Mouse (Mus musculus) urinary bladder, postnatal 25 days (tissue): Measurements from ENCODE around the gene Lpp.

Experiments used
- DNase-seq: peaks from one replicate; pipeline ENCODE4 v3.0.0; 2022; ENCODE audit warnings: low spot score

The Lpp gene

DNA sequence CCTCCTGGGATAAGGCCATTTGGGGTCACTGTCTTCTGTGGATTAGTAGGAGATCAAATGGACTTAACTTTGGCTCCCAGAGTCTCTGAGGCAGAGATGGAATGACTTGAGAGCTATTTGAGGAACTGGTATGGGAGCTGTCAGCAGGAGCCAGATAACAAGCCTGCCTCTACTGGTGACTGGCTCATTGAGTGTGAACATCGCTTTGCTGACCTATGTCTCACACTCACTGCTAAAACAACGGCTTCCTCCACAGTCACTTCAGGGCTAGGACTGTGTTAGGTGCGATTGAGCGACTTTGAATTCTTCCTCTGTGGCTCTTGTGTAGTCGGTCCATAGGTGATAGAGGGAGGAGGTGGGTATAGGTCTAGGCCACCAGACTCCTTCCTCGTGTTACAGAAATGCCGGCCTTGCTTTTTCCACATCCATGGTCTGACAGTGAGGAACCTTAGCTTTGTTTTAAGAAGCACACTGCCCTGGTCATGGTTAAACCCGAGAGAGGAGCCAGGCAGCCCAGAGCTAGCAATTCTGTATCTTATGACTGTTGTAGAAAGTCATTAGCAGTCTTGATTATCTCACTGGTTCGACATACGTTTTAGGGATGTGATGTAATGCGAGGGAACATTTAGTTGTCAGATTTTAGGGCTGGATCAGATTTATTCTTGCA is 108.5 kb downstream of the Lpp start:
- no peak for DNase-seq

- DNase-seq = no peak
Observed at GRCm38 (mm10) chr16:24502295-24502823, 109.1 kb downstream of the Lpp start.

GRCm38 (mm10) chr16:24504838-24505605 is 111.7 kb downstream of the Lpp start:
- DNase-seq = no peak

- DNase-seq = no peak
Observed at GRCm38 (mm10) chr16:24506237-24506636, 112.9 kb downstream of the Lpp start.

GRCm38 (mm10) chr16:24506740-24507139 is 113.4 kb downstream of the Lpp start:
- DNase-seq = no peak

- DNase-seq = no peak
Observed at GRCm38 (mm10) chr16:24507927-24508540, 114.7 kb downstream of the Lpp start.

DNA sequence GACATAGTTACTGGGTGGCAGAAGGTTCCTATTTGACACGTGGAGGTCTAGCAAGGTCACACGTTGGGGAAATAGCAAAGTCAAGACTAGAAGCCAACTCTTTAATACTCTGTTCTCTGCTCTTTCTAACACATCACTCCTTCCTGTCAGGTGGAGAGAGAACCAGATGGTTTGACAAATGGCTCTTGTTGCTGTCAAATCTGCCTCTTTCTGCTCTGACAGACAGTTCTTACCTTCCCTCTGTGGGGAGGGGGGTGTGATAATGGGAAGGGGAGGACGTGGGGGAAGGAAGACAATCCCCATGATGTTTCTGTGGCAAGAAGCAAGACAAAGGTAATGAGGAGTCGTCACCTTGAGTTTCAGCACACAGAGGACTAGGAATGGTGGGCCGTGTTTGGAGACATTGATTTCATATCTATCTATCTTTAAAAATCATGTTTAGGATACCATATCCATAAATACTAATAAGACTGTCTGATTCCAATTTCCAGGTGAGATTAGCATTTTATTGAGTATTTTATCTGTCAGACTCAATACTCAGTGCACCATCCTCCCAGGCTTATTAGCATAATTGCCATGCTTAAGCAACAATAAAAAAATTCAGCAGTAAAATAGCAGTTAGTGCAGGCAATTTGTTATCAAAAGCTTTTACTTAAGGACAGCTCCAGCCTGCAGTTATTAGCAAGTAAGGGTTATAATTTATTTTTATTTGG is 115.9 kb downstream of the Lpp start:
- no peak for DNase-seq

- DNase-seq = no peak
Observed at GRCm38 (mm10) chr16:24509813-24510166, 116.5 kb downstream of the Lpp start.

DNA sequence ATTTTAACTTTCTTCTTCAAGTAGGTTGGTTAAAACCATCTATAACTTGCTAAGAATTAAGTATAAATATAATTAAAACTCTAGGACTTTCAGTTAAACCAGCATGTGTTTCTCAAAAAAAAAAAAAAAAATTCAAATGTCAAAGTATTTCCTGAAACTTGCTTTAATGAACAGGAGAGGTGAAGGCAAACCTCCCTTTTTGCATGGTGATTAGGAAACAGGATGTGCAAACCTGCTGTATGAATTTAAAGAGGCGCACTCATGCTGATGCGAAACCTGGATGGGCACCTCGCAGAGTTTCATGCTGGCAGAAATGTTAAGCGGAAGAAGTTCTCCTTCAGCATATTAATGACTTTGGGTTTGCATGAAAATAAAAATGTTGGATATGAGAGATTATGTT is 119.9 kb downstream of the Lpp start:
- no peak for DNase-seq

DNA sequence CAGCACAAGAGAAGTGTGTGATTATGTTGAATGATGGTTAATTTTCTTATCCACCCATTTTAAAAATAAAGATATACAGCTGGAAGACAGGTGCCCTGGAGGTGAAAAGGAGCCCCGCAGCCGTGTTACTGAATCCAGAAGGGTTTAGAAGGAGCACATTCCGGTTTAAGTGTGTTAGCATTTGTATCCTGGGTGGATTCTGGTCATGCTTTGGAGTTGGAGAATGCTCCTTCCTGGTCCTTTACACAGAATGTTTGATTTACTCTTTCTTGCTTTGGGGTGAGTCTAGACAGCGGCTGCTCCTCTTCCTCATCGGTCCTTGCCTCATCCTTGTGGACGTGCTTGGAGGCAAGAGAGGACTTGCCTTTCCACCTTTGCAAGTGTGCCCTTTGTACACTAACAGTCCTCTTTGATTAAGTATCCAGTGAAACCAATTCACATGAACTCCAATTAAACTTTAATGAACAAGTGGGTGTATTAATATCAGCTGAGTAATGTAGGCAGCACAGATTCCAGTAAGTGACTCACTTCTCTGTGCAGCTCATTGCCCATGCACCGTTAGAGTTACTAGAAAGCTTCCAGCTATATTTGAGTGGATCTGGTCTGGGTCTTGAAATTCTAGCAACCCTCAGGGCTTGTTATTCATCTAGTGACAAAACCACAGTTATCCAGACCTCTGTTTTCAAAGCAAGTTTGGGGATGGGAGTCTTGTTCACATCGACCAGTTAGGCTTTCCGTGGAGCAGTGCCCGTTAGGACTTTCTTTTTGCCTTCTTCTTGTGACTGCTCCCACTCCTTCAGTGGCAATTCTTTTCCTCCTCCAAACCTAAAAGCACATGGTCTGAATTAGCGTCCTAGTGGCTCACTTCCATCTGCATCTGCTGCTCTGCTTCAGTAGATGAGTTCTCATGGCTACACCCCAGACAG is 121.8 kb downstream of the Lpp start:
- no peak for DNase-seq

DNA sequence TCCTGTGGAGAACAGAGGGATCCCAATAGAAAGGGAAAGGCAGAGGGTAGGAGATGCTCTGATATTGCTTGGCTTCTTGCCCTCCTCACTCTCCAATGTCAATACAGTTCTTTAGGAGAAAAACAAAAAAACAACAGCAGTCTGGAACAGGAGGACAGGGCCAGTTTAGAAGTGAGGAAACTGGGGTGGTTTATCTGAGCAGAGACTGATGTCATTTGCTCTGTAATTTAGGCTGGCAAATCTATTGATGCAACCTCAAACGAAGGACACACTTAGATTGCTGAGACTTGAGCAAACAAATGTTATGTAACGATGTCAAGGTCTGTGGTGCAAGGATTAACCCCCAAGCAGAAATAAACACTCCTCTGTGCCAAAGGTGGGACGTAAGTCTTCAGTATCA is 123.7 kb downstream of the Lpp start:
- no peak for DNase-seq

DNA sequence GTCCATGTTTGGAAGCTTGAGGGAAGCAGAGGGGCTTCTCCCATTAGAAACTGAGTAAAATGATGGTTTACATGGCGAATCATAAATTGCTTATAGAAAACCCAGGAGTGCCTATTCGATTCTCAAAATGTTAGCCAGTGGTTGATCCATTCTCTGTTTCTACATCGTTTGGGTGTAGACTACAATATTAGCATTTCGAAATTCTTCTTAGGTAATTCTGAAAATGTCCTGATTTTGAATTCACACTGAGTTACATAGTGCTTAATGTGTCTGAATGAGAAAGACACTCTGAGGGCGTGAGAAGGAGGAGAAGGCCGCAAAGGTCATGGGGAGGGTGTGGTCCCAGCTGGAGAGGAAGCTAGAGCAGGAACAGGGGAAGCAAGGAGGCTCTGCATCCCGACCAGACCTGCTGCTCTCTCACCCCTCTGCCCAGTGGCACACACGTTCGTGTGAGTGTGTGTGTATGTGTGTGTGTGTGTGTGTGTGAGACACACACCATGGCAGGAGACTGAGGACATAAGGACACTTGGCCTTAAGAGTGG is 124.3 kb downstream of the Lpp start:
- no peak for DNase-seq

DNA sequence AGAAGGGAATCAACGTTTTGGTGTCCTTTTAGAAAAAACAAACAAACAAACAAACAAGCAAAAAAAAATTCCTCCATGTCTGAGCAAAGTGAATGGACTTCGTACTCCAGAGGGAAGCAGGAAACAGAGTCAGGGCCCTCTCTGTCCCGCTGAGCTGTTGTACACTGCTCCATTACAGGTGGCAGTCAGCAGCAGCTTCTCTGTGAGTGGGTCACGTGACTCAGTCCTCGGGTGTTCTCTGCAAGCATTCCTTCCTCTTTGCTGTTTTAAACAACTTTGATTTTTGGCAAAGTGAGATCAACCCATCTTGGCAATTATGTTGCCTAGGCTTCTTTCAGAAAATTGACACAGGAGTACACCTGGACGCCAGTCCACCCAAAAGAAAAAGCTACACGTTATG is 125.5 kb downstream of the Lpp start:
- no peak for DNase-seq

- DNase-seq = no peak
Observed at GRCm38 (mm10) chr16:24527219-24527618, 133.9 kb downstream of the Lpp start.

DNA sequence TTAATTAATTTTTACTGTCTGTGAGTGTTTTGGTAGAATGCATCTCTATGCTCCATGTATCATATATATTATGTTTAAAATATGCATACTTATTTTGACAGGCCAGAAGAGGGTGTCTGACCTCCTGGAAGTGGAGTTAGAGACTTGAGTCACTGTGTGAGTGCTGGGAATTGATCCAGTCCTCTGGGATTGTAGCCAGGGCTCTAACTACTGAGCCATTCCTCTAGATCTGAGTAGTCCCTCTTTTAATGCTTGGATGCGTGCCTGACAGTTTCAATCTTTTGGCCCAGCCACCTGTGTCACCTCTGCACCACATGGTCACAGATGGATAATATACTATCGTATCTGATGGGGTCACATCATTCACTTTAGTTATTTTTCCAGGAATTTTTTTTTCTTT is 138.4 kb downstream of the Lpp start:
- no peak for DNase-seq

DNA sequence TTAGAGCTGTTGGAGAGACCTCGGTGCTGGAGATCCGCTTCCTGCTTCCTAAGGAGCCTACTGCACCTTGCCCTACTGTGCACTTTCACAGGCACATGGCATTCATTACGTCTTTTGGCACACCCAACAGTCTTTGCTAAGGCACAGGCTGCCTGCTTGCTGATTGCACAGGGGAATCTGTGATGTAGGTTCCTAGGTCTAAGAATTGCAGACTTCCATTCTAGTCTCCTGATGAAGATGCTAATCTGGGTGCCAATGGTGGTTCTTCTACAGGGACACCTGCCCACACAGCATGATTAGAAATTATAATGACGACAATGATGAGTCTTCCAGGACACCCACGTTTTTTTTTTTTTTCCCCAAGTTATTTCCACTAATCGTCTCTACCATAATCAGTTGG is 141.9 kb downstream of the Lpp start:
- no peak for DNase-seq

DNA sequence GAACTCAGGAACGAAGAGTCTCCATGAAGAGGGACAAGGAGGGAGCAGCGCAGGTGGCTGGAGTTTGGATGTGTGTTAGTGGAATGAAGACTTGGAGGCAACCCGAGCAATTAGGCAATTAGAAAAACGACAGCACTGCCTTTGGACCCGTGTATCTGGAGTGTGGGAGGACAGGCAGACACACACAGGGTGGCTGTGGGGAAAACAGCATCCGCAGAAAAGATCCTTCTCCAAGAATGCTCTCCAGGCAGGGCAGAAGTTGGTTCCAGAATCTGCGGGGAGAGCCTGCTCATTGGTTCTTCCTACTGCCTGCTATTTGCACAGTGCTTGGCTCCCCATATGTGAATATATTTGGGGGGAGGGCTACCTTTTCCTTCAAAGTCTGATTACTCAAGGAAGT is 143.0 kb downstream of the Lpp start:
- no peak for DNase-seq

- no peak for DNase-seq
Observed at GRCm38 (mm10) chr16:24539003-24539402, 145.7 kb downstream of the Lpp start.

GRCm38 (mm10) chr16:24542864-24543263 is 149.6 kb downstream of the Lpp start:
- no peak for DNase-seq

DNA sequence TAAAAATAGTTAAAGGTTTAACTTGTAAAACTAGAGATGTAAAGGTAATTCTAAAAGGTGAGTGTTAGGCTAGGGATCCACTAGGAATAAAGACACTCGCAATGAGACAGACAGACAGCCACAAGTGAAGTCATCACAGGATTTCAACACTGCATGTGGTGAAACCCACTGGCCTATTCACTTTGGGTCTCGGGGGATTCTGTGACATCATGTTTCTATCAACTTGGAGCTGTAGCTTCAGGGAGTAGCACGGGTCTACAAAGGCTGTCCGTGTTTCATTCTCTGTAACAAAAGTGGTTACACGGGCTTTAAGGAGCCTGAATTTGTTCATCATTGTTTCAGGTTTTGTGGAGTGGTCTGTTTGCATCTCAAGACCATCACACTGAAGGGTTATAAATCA is 152.1 kb downstream of the Lpp start:
- no peak for DNase-seq

DNA sequence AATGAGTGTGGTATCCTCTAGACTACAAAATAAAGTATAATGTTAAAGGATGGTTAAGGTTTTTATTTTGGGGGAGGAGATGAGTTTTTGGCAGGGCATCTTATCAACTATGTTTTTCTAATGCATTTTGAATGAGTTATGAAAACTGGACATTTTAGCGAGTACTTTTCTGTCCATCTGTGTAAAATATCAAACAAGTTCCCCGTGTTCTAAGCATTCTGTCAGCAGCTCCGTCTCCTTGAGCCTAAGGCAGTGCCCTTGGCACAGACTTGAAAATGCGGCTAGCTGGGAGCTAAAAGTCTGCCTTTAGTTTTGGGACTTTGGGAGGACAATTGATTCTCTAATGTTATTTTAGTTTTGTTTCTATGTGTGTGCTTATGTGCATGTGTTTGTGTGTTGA is 165.2 kb downstream of the Lpp start:
- DNase-seq = no peak
